Mouse (Mus musculus) midbrain, embryonic 13.5 days (tissue): ENCODE measurements around the gene Icam2. TPM values are rescaled to one million over a fixed set of nuclear protein-coding genes. Genes with fewer than 3 reads are reported as not detected.

Source experiments
- ATAC-seq: fragments of 200-750 bp; cut with Nextera tagmentation; 2 replicates; pipeline ENCODE4 v1.8.0; 2017; ENCODE audit warnings: mild to moderate bottlenecking, moderate TSS enrichment, moderate library complexity
- H3K27ac ChIP-seq: fragments of 300-500 bp; sonication (generic); 2 replicates; pipeline ENCODE4 v1.5.1; 2015; ENCODE audit warnings: inconsistent platforms, mild to moderate bottlenecking, moderate library complexity
- H3K27me3 ChIP-seq: fragments of 300-500 bp; sonication (generic); 2 replicates; pipeline ENCODE4 v1.6.1; 2015; ENCODE audit warnings: mild to moderate bottlenecking, inconsistent platforms
- H3K36me3 ChIP-seq: fragments of 300-500 bp; sonication (generic); 2 replicates; pipeline ENCODE4 v1.6.1; 2015; ENCODE audit warnings: mild to moderate bottlenecking, inconsistent platforms
- H3K4me1 ChIP-seq: fragments of 300-500 bp; sonication (generic); replicated peaks from 2 replicates; pipeline ENCODE4 v1.6.1; 2015; ENCODE audit warnings: inconsistent platforms
- H3K4me2 ChIP-seq: fragments of 300-500 bp; sonication (generic); replicated peaks from 2 replicates; pipeline ENCODE4 v1.6.1; 2015; ENCODE audit warnings: moderate library complexity, mild to moderate bottlenecking, inconsistent platforms
- H3K4me3 ChIP-seq: fragments of 300-500 bp; sonication (generic); replicated peaks from 2 replicates; pipeline ENCODE4 v1.5.1; 2015; ENCODE audit warnings: mild to moderate bottlenecking, inconsistent platforms
- H3K9ac ChIP-seq: fragments of 300-500 bp; sonication (generic); replicated peaks from 2 replicates; pipeline ENCODE4 v1.6.1; 2015; ENCODE audit warnings: mild to moderate bottlenecking, inconsistent platforms
- H3K9me3 ChIP-seq: fragments of 300-500 bp; sonication (generic); 2 replicates; pipeline ENCODE4 v1.6.1; 2016; ENCODE audit warnings: mild to moderate bottlenecking, inconsistent platforms
- WGBS: fragments of 180-500 bp; shearing (Covaris S2); methylation state at CpG from one replicate; pipeline ENCODE4 v1.1.7; 2015; 5-methylcytosine and 5-hydroxymethylcytosine counted together
- polyA plus RNA-seq: library from polyadenylated mRNA; unstranded; fragments of >200 nt; fragmentation: Nextera tagmentation; extraction: Ambion mirVana; gene quantifications from 2 replicates; pipeline ENCODE4 v1.2.1, GENCODE M21; 2015

The Icam2 gene
- polyA plus RNA-seq, 1 experiment from 2014 or later = 8.5 TPM

DNA sequence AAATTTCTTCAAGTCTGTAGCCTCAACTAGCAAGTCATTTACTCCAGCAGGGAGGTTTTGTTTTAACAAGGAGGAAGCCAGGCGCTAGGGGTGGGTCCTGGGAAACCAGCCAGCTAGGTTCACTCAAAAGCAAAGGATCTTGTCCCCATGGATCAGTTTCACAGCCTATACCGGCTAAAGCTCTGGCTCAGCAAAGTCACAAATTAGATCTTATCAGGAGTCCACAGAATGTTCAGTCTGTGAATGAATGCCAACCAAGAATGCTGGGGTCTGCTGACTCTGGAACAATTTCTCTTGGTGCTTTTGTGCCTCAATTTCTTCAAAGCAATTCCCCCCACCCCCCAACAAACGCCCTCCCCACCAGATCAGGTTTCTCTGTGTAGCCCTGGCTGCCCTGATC, 1.7 kb upstream of the Icam2 start:
- Histone ChIP-seq H3K27me3 (no peaks in the 10 kb centered on the region), H3K27ac (no peak overlapping the region), H3K4me3 (no peak overlapping the region), H3K36me3 (peaks cover 4% of the 10 kb centered on the region; the same call in 1 of the 2 replicates), H3K4me1 (no peaks in the 10 kb centered on the region), H3K4me2 (no peak overlapping the region), H3K9me3 (no peaks in the 10 kb centered on the region), H3K9ac (no peak overlapping the region)
- ATAC-seq = no peak
- WGBS = 42% methylated on average over 3 of the region's 3 CpGs

DNA sequence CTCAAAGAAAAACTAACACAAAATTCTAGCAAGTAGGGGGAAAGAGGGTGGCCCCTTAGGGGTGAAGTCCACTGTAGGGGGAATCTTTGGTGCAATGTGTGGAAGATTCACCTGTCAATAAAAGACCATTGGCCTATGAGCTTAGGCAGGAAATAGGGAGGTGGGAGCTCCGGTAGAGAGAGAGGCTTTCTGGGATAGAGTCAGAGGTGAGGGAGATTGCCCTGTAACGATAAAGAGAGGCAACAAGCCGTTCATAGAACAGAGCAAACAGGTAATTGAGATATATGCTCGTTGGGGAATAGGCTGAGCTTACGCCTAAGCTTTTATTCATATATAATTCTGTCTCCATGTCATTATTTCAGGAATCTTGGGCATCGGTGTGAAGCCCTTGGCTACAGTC, 855 bp downstream of the Icam2 start:
- ATAC-seq = no peak
- Histone ChIP-seq H3K27ac (no peak overlapping the region), H3K4me2 (no peak overlapping the region), H3K4me3 (no peak overlapping the region), H3K9me3 (no peaks in the 10 kb centered on the region), H3K36me3 (no peaks in the 10 kb centered on the region), H3K4me1 (no peaks in the 10 kb centered on the region), H3K27me3 (no peaks in the 10 kb centered on the region), H3K9ac (no peak overlapping the region)
- 89% methylated on average over 6 of the region's 6 CpGs for WGBS

DNA sequence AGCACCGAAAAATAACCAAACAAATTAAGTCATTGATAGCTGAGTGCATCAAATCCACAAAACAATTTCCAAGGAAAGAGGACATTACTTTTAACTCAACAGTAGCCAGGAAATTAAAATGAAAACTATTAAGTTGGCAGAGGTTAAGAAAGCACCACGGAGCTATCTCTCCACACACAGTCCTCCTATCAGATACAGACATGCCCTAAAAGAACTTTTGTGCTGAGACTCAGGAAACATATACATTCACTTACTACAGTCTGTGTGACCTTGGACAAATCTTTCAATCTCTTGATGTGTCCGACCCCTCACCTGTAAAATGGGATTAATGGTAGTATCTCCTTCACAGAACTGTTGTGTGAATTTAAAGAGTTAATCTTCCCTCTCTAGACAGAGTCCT, 1.5 kb downstream of the Icam2 start:
- Histone ChIP-seq H3K4me3 (no peak overlapping the region), H3K9me3 (no peaks in the 10 kb centered on the region), H3K4me2 (no peak overlapping the region), H3K27ac (no peak overlapping the region), H3K27me3 (no peaks in the 10 kb centered on the region), H3K4me1 (no peaks in the 10 kb centered on the region), H3K36me3 (no peaks in the 10 kb centered on the region), H3K9ac (no peak overlapping the region)
- no peak for ATAC-seq
- WGBS = 95% methylated on average over 3 of the region's 3 CpGs

DNA sequence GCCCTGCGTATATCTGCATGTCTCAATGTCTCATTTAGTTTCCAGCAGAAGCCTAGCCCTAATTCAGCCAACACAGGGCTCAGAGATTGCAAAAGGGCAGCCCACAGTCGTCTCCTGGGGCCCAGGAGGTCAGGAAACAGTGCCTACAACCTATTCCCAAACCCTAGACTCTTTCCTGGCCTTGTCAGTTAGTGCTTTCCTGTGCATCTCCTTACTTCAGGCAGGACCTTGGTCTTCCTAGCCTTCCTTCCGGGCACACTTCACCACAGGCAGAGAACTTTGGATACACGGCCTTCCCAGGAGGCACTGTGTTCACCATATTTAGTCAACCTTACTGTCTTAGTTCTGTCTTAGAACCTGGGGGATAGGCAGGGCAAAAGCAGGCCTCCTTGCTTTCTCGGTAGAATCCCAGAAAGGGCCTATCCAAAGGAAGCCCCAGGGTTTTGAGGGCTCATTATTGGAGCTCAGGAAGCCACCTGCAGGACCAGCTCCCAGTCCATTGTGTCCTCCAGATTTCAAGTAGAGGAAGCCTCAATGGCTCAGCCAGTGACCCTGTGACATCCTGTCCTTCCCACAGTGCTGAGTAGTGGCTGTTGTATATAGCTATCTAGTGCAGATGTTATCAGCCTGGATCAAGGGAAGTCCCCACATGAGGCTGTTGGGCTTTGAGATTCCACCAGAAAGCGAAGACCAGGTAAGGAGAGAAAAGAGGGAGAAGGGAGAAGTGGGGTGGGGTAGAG, 4.7 kb downstream of the Icam2 start:
- no peak for ATAC-seq
- no peak overlapping the region for H3K4me3 ChIP-seq
- H3K27me3 ChIP-seq = no peaks in the 10 kb centered on the region
- H3K9me3 ChIP-seq = no peaks in the 10 kb centered on the region
- no peaks in the 10 kb centered on the region for H3K4me1 ChIP-seq
- 76% methylated on average over 6 of the region's 6 CpGs for WGBS
- H3K4me2 ChIP-seq = no peak overlapping the region
- 0 out of 2 replicates have a peak overlapping the region, but pooled peaks have one; percentile 27 for H3K27ac ChIP-seq
- no peak overlapping the region for H3K9ac ChIP-seq
- H3K36me3 ChIP-seq = no peaks in the 10 kb centered on the region

DNA sequence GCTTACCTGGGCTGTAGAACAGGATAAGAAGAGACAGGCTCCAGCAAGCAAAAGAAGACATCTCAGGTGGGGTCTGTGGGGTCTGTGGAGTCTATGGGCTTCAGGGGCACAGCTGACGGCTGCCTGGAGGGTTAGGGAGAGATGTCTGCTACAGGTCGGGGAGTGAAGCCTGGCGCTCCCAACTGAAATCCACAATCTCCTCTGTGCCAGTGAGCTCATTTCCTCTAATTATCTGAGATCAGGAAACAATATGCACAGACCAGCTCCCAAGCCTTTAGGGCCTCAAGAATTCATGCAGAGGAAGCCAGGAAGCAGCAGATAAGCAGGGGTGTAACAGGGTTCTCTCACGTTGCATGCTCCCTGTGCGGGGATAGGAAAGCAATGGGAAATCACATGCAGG, 5.5 kb downstream of the Icam2 start:
- no peak overlapping the region for H3K4me3 ChIP-seq
- WGBS = 79% methylated on average over 5 of the region's 5 CpGs

DNA sequence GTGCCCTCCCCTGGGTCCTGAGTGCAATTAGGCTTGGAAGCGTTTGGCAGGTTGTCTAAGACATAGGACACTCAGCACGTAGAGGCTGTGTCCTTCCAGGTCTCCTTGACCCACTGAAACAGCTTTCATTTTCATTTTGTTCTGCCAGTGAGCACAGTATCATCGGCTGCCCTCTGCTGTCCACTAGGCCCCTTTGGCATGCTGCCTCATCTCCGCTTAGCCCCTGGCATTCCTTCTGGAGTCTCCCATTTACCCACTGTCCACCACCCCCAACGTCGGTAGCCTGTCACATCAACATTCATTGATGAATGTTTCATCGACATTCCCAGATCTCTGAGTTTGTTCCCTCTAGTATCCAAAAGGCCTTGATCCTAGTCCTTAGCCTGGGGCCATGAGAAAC, 6.0 kb downstream of the Icam2 start:
- H3K36me3 ChIP-seq = no peaks in the 10 kb centered on the region
- no peak overlapping the region for H3K4me2 ChIP-seq
- H3K4me1 ChIP-seq = no peaks in the 10 kb centered on the region
- H3K27me3 ChIP-seq = no peaks in the 10 kb centered on the region
- WGBS = 88% methylated on average over 7 of the region's 7 CpGs
- H3K4me3 ChIP-seq = no peak overlapping the region
- no peak overlapping the region for H3K27ac ChIP-seq
- no peak overlapping the region for H3K9ac ChIP-seq
- H3K9me3 ChIP-seq = no peaks in the 10 kb centered on the region
- ATAC-seq = no peak

More for the DNA sequence above, 5.5 kb downstream of the Icam2 start:
- H3K4me1 ChIP-seq = no peaks in the 10 kb centered on the region
- no peak overlapping the region for H3K4me2 ChIP-seq
- no peaks in the 10 kb centered on the region for H3K27me3 ChIP-seq
- H3K36me3 ChIP-seq = no peaks in the 10 kb centered on the region
- no peak for ATAC-seq
- H3K27ac ChIP-seq = no peak overlapping the region
- H3K9ac ChIP-seq = no peak overlapping the region
- no peaks in the 10 kb centered on the region for H3K9me3 ChIP-seq

DNA sequence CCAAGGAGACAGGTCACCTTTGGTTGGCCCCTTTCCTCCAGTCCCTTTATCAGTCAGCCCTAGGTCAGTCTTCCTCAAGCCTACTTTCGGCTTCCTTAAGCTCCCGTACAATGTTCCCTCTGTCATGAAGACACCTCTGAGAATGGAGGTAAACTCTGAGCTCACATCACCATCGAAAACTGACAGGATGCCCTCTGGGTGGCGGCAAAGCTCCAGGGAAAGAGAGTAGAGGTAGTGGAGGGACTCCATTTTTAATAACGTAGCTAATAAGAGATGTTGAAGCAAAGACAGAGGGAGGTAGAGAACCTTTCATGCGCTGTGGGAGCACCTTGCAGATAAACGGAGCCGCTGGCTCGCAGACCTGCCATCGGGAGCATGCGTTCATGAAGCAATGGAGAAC, 6.9 kb downstream of the Icam2 start:
- no peaks in the 10 kb centered on the region for H3K36me3 ChIP-seq
- H3K4me1 ChIP-seq = no peaks in the 10 kb centered on the region
- H3K4me3 ChIP-seq = no peak overlapping the region
- H3K9me3 ChIP-seq = no peaks in the 10 kb centered on the region
- 85% methylated on average over 11 of the region's 11 CpGs for WGBS
- no peak overlapping the region for H3K4me2 ChIP-seq
- no peak for ATAC-seq
- no peak overlapping the region for H3K9ac ChIP-seq
- H3K27me3 ChIP-seq = no peaks in the 10 kb centered on the region
- no peak overlapping the region for H3K27ac ChIP-seq

DNA sequence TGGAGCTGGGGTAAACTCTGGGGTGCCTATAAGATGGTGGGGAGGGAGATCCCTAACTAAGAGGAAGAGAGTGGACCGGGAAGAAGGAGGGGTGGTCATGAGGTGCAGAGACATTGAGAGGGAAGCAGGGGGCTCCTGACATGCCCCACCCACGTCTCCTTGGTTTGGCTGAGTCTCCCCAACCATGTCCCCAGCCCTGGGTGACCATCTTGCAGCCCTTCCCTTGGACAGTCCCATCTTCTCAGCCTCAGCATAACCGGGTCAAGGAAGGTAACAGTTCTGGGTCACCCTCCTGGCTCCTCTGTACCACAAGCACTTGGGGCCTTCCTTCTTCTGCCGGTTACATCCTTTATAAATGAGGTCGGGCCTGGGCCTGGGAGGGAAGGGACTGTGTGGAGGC, 12.9 kb downstream of the Icam2 start:
- Histone ChIP-seq H3K36me3 (no peaks in the 10 kb centered on the region), H3K27me3 (no peaks in the 10 kb centered on the region), H3K9me3 (no peaks in the 10 kb centered on the region), H3K9ac (no peak overlapping the region), H3K27ac (no peak overlapping the region), H3K4me3 (no peak overlapping the region), H3K4me1 (no peaks in the 10 kb centered on the region), H3K4me2 (no peak overlapping the region)
- ATAC-seq = no peak
- WGBS = 80% methylated on average over 5 of the region's 5 CpGs

DNA sequence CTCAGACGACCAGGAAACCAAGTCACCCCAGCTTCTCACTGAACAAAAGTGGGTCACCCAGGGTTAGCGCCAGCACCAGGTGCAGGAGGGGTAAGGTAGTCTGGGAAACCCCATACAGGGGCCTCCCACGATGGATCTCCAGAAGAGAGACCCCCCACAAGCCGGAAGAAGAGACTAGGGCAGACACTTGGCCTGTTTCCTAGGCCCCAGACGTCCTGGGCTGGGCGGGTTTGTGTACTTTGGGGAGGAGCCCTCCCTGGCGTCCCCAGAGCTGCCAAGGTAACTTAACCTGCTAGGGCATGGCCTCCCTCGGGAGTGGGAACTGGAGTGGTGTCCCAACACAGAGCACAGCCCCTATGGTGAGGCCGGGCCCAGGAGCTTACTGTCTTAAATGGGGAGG, 13.3 kb downstream of the Icam2 start:
- 64% methylated on average over 9 of the region's 9 CpGs for WGBS
- ATAC-seq = no peak

DNA sequence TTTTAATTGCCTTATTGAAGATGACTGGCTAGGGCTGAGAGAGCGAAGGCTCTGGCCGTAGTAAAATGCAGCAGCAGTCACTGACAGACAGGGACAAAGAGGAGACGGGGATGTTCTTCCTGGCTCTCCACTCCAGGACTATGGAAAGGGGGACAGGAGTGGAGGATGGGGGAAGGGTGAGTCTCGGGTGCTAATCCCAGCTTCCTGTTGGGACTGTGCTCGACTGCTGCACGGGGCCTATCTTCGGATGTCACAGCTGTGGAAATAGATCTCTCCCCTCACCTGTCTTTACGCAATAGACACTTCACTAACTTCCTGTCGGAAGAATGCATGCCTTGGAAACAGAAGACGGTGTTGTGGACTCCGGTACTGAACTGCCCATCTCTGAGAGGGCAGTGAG, 13.9 kb downstream of the Icam2 start:
- no peaks in the 10 kb centered on the region for H3K9me3 ChIP-seq
- H3K4me3 ChIP-seq = no peak overlapping the region
- no peak overlapping the region for H3K9ac ChIP-seq
- WGBS = 66% methylated on average over 11 of the region's 11 CpGs
- no peaks in the 10 kb centered on the region for H3K36me3 ChIP-seq
- no peak overlapping the region for H3K27ac ChIP-seq
- no peaks in the 10 kb centered on the region for H3K4me1 ChIP-seq
- no peak for ATAC-seq
- H3K4me2 ChIP-seq = no peak overlapping the region
- no peaks in the 10 kb centered on the region for H3K27me3 ChIP-seq

More for the DNA sequence above, 13.3 kb downstream of the Icam2 start:
- H3K4me1 ChIP-seq = no peaks in the 10 kb centered on the region
- no peak overlapping the region for H3K9ac ChIP-seq
- H3K27me3 ChIP-seq = no peaks in the 10 kb centered on the region
- H3K36me3 ChIP-seq = no peaks in the 10 kb centered on the region
- H3K9me3 ChIP-seq = no peaks in the 10 kb centered on the region
- no peak overlapping the region for H3K27ac ChIP-seq
- no peak overlapping the region for H3K4me2 ChIP-seq
- no peak overlapping the region for H3K4me3 ChIP-seq

DNA sequence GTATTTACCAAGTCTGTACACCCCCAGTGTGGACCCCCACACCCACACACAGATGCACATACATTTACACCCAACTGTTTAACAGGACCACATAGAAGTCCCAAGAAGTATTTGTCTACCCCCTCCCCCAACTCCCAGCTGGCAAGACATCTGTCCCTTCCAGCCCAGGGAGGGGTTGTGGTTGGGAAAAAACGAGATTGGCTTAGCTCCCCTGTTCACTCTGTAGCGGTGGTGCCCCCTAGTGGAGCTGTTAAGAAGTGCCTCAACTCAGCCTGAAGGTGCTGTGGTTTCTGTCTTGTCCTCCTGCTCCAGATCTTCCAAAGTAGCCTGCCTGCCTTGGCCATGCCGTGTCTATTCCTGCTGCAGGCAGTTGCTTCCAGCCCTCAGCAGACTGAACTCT, 21.6 kb downstream of the Icam2 start:
- no peaks in the 10 kb centered on the region for H3K27me3 ChIP-seq
- no peaks in the 10 kb centered on the region for H3K36me3 ChIP-seq
- peak; percentile 58; the same call in 1 of the 2 replicates for ATAC-seq
- no peaks in the 10 kb centered on the region for H3K9me3 ChIP-seq
- no peak overlapping the region for H3K27ac ChIP-seq
- H3K4me3 ChIP-seq = no peak overlapping the region
- H3K4me2 ChIP-seq = no peak overlapping the region
- no peak overlapping the region for H3K9ac ChIP-seq
- WGBS = 12% methylated on average over 3 of the region's 3 CpGs
- H3K4me1 ChIP-seq = peaks cover 15% of the 10 kb centered on the region

DNA sequence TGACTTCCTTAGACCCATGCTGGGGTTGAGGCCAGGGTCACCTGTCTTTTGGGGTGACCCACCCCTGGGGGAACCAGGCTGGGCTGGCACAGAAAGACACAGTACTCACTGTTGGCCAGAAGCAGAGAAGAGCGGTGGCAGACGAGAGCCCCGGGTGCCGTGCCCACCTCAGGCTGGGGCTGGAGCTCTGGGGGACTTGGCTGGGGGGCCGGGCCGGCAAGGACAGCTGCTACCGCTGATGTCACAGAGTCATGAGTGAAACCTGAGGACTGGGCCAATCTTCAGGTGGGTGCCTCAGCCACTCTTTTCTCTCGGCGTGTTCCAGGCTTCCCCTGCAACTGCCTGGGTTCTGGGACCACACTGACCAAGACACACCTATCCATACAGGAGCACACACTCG, 22.5 kb downstream of the Icam2 start, which contains the start of gene Prr29:
Prr29 (plus strand) TSS at position 107 of the 400 bp plus-strand sequence.
- ATAC-seq = no peak
- no peak within 1 kb of the TSS for H3K9ac ChIP-seq
- no peaks in the 10 kb centered on the region for H3K27me3 ChIP-seq
- H3K9me3 ChIP-seq = no peaks in the 10 kb centered on the region
- WGBS = 54% methylated on average over 10 of the region's 10 CpGs
- H3K36me3 ChIP-seq = no peaks in the 10 kb centered on the region
- H3K27ac ChIP-seq = no peak within 1 kb of the TSS
- H3K4me1 ChIP-seq = peaks cover 15% of the 10 kb centered on the region
- H3K4me3 ChIP-seq = no peak within 1 kb of the TSS
- peak within 1 kb of the TSS; percentile 30 for H3K4me2 ChIP-seq

DNA sequence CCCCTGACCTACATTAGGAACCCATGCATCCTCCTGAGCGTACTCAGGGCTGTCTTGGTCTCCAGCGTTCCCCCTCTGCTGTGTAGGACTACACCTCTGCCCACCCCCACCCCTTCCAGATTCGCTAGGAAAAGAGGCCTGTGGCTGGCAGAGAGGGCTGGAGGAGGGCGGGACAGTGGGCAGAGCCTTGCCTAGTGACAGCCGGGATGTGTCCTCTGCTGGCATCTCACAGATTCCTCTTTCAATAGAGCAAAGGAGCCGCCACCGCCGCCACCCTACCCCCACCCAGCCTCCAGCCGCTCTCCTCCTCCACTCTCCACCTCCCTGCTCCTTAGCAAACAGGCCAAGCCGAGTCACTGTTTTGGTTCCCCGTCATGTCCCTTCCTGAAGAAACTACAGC, 23.2 kb downstream of the Icam2 start:
- Histone ChIP-seq H3K9ac (no peak overlapping the region), H3K36me3 (no peaks in the 10 kb centered on the region), H3K9me3 (no peaks in the 10 kb centered on the region), H3K4me1 (peaks cover 15% of the 10 kb centered on the region), H3K4me3 (no peak overlapping the region), H3K27ac (no peak overlapping the region), H3K27me3 (no peaks in the 10 kb centered on the region), H3K4me2 (peak overlapping the region; percentile 30)
- 6% methylated on average over 11 of the region's 11 CpGs for WGBS
- peak; percentile 72 for ATAC-seq
